Mouse (Mus musculus): ENCODE measurements around the gene Carns1.

DNA sequence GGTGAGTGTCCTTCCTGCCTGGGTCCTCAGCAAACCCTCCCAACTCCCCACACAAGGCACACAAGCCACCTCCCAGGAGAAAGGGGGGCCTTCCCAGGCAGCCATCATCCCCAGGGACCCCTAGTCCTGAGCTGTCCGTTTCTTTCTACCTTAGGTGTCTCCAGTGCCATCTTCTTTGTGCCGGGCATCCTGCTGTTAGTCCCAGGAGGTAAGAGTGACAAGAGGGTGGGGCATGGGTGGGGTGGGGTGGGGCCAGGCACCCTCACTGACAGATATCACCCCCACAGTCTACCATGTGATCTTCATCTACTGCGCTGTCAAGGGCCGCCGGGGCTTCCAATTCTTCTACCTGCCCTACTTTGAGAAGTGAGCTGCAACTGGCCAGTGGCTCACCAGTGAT, 44.2 kb downstream of the Carns1 start:
- TF ChIP-seq CTCF (IDR thresholded peaks at IDR 0.05; ENCODE audit: extremely low read depth, insufficient read length, insufficient replicate concordance, low read depth, low read length) (no peak), POLR2A (IDR thresholded peaks at IDR 0.05; ENCODE audit: low read depth, low read length) (no peak)
